Mouse (Mus musculus) MEL (cell line): ENCODE data around the gene Pym1. TPM values are rescaled to one million over a fixed set of nuclear protein-coding genes. Genes with fewer than 3 reads are reported as not detected.

Experiments
- DNase-seq: peaks from one replicate; pipeline ENCODE4 v3.0.0; 2011; ENCODE audit warnings: low read depth, low spot score
- H3K27ac ChIP-seq: 2 replicates; pipeline ENCODE4 v1.5.1; 2012; ENCODE audit warnings: low read depth, mild to moderate bottlenecking, control low read depth, low read length, moderate library complexity; ENCODE audit not compliant: control insufficient read depth
- H3K27me3 ChIP-seq, 2 experiments: fragments of 150-350 bp in 1 of 2; sonication (generic) in 1 of 2; 2 replicates each; pipeline ENCODE4 v1.6.1; 2012; ENCODE audit warnings: low read length in 2 of 2, mild to moderate bottlenecking in 2 of 2, improper control_type of control experiment in 1 of 2, moderate library complexity in 1 of 2; ENCODE audit not compliant: insufficient read depth in 2 of 2, control insufficient read depth in 1 of 2
- H3K36me3 ChIP-seq, 2 experiments: 2 replicates each; pipeline ENCODE4 v1.6.1; 2012 to 2014; ENCODE audit warnings: low read length in 2 of 2, improper control_type of control experiment in 1 of 2, inconsistent platforms in 1 of 2, mild to moderate bottlenecking in 1 of 2; ENCODE audit not compliant: insufficient read depth in 2 of 2, control insufficient read depth in 1 of 2
- H3K4me1 ChIP-seq, 2 experiments: fragments of 150-350 bp in 1 of 2; sonication (generic) in 1 of 2; 2 replicates each; pipeline ENCODE4 v1.6.1; 2012; ENCODE audit warnings: low read length in 2 of 2, improper control_type of control experiment in 1 of 2, mild to moderate bottlenecking in 1 of 2; ENCODE audit not compliant: insufficient read depth in 2 of 2, control insufficient read depth in 1 of 2
- H3K4me3 ChIP-seq, 2 experiments: fragments of 150-350 bp in 1 of 2; sonication (generic) in 1 of 2; 2 replicates each; pipeline ENCODE4 v1.5.1; 2012; ENCODE audit warnings: low read depth in 2 of 2, low read length in 2 of 2, mild to moderate bottlenecking in 2 of 2, moderate library complexity in 2 of 2, control low read depth in 1 of 2, improper control_type of control experiment in 1 of 2; ENCODE audit not compliant: control insufficient read depth in 1 of 2, insufficient read depth in 1 of 2
- H3K79me2 ChIP-seq: 2 replicates; pipeline ENCODE4 v1.6.1; 2012; ENCODE audit warnings: mild to moderate bottlenecking, low read length, moderate library complexity; ENCODE audit not compliant: control insufficient read depth, poor library complexity, insufficient read depth
- H3K9ac ChIP-seq: 2 replicates; pipeline ENCODE4 v1.6.1; 2012; ENCODE audit warnings: low read depth, mild to moderate bottlenecking, control low read depth, low read length, moderate library complexity; ENCODE audit not compliant: control insufficient read depth, poor library complexity, severe bottlenecking
- H3K9me3 ChIP-seq: fragments of 150-350 bp; sonication (generic); replicated peaks from 2 replicates; pipeline ENCODE4 v1.6.1; 2012; ENCODE audit warnings: mild to moderate bottlenecking, low read length, improper control_type of control experiment, moderate library complexity; ENCODE audit not compliant: insufficient read depth
- BHLHE40 ChIP-seq: IDR thresholded peaks from 2 replicates; pipeline ENCODE4 v1.6.1; 2012; ENCODE audit warnings: low read depth, mild to moderate bottlenecking, inconsistent platforms, low read length, improper control_type of control experiment, borderline replicate concordance
- CHD1 ChIP-seq: IDR thresholded peaks from 2 replicates; pipeline ENCODE4 v1.6.1; 2012; ENCODE audit warnings: low read depth, mild to moderate bottlenecking, inconsistent platforms, low read length, improper control_type of control experiment
- E2F4 ChIP-seq: IDR thresholded peaks from 2 replicates; pipeline ENCODE4 v1.6.1; 2011; ENCODE audit warnings: low read depth, low read length, improper control_type of control experiment, borderline replicate concordance
- ELF1 ChIP-seq: IDR thresholded peaks from 2 replicates; pipeline ENCODE4 v1.6.1; 2014; ENCODE audit warnings: low read depth, mild to moderate bottlenecking, inconsistent platforms, low read length, improper control_type of control experiment, moderate library complexity
- EP300 ChIP-seq, 2 experiments: IDR thresholded peaks; 2 replicates each; pipeline ENCODE4 v1.6.1; 2011; ENCODE audit warnings: improper control_type of control experiment in 2 of 2, low read length in 2 of 2, low read depth in 1 of 2, mild to moderate bottlenecking in 1 of 2
- GATA1 ChIP-seq: IDR thresholded peaks from 2 replicates; pipeline ENCODE4 v1.6.1; 2011; ENCODE audit warnings: low read depth, low read length, improper control_type of control experiment
- HCFC1 ChIP-seq: IDR thresholded peaks from 2 replicates; pipeline ENCODE4 v1.6.1; 2012; ENCODE audit warnings: low read depth, mild to moderate bottlenecking, inconsistent platforms, low read length, improper control_type of control experiment, moderate library complexity
- JUND ChIP-seq: IDR thresholded peaks from 2 replicates; pipeline ENCODE4 v1.6.1; 2011; ENCODE audit warnings: low read depth, mild to moderate bottlenecking, improper control_type of control experiment, low read length
- KAT2A ChIP-seq: conservative IDR thresholded peaks from 2 replicates; pipeline ENCODE4 v1.6.1; 2012; ENCODE audit warnings: low read depth, low read length, improper control_type of control experiment, inconsistent platforms
- MAFK ChIP-seq: IDR thresholded peaks from 2 replicates; pipeline ENCODE4 v1.6.1; 2011; ENCODE audit warnings: low read depth, mild to moderate bottlenecking, low read length, improper control_type of control experiment, borderline replicate concordance
- MAX ChIP-seq: IDR thresholded peaks from 2 replicates; pipeline ENCODE4 v1.6.1; 2011; ENCODE audit warnings: low read length, improper control_type of control experiment
- MEF2A ChIP-seq: IDR thresholded peaks from 2 replicates; pipeline ENCODE4 v1.6.1; 2014; ENCODE audit warnings: low read depth, mild to moderate bottlenecking, inconsistent platforms, low read length, improper control_type of control experiment; ENCODE audit not compliant: poor library complexity, insufficient replicate concordance, severe bottlenecking; ENCODE audit errors: extremely low read depth
- MXI1 ChIP-seq: IDR thresholded peaks from 2 replicates; pipeline ENCODE4 v1.6.1; 2011; ENCODE audit warnings: mild to moderate bottlenecking, low read depth, low read length, improper control_type of control experiment
- MYB ChIP-seq: IDR thresholded peaks from 2 replicates; pipeline ENCODE4 v1.6.1; 2011; ENCODE audit warnings: mild to moderate bottlenecking, low read depth, low read length, improper control_type of control experiment
- NELFE ChIP-seq: IDR thresholded peaks from 2 replicates; pipeline ENCODE4 v1.6.1; 2011; ENCODE audit warnings: low read depth, low read length, improper control_type of control experiment
- NRF1 ChIP-seq: IDR thresholded peaks from 2 replicates; pipeline ENCODE4 v1.6.1; 2014; ENCODE audit warnings: low read depth, mild to moderate bottlenecking, inconsistent platforms, low read length, improper control_type of control experiment, moderate library complexity; ENCODE audit not compliant: poor library complexity, insufficient read depth, severe bottlenecking
- POLR2AphosphoS2 ChIP-seq: IDR thresholded peaks from 2 replicates; pipeline ENCODE4 v1.6.1; 2011; ENCODE audit warnings: low read length, improper control_type of control experiment
- RCOR1 ChIP-seq: IDR thresholded peaks from 2 replicates; pipeline ENCODE4 v1.6.1; 2012; ENCODE audit warnings: low read depth, mild to moderate bottlenecking, inconsistent platforms, low read length, improper control_type of control experiment
- SIN3A ChIP-seq: IDR thresholded peaks from 2 replicates; pipeline ENCODE4 v1.6.1; 2012; ENCODE audit warnings: low read length, improper control_type of control experiment, inconsistent platforms
- SMC3 ChIP-seq: IDR thresholded peaks from 2 replicates; pipeline ENCODE4 v1.6.1; 2011; ENCODE audit warnings: low read depth, low read length, improper control_type of control experiment
- TAL1 ChIP-seq: IDR thresholded peaks from 2 replicates; pipeline ENCODE4 v1.6.1; 2012; ENCODE audit warnings: mild to moderate bottlenecking, inconsistent platforms, low read length, moderate library complexity, mixed read lengths
- TBP ChIP-seq: IDR thresholded peaks from 2 replicates; pipeline ENCODE4 v1.8.0; 2011; ENCODE audit warnings: low read depth, low read length, improper control_type of control experiment
- ZNF384 ChIP-seq: IDR thresholded peaks from 2 replicates; pipeline ENCODE4 v1.6.1; 2012; ENCODE audit warnings: low read depth, mild to moderate bottlenecking, inconsistent platforms, low read length, improper control_type of control experiment
- polyA plus RNA-seq, 2 experiments: library from polyadenylated mRNA; stranded (reverse) in 1 of 2; unstranded in 1 of 2; fragments of >175 nt in 1 of 2; fragments of >200 nt in 1 of 2; gene quantifications; 2 replicates each; pipeline versions ENCODE4 v1.2.1 to v1.2.4; 2012; ENCODE audit warnings: low replicate concordance in 2 of 2, low read depth in 1 of 2; ENCODE audit not compliant: insufficient read length in 2 of 2, insufficient read depth in 1 of 2, missing spikeins in 1 of 2
- total RNA-seq: library from RNA; depleted of rRNA; stranded (reverse); fragments of 300-350 nt; gene quantifications from 2 replicates; pipeline ENCODE4 v1.2.3, GENCODE M21; 2012

The Pym1 gene
- total and polyA plus RNA-seq, 3 experiments: 77.4 to 107 TPM; not detected in 1

- Histone ChIP-seq H3K4me1 (no peaks in the 10 kb centered on the region), H3K9me3 (no peaks in the 10 kb centered on the region), H3K4me3 (no peak overlapping the region), H3K79me2 (no peaks in the 10 kb centered on the region), H3K9ac (no peak overlapping the region), H3K27ac (no peak overlapping the region), H3K27me3 (no peaks in the 10 kb centered on the region), H3K36me3 (peaks cover 0 to 2% of the 10 kb centered on the region in 2 experiments; a peak in 1 of 4 replicates)
- peak; percentile 31 for DNase-seq
- TF ChIP-seq NELFE (no peak), ELF1 (no peak), GATA1 (no peak), MEF2A (no peak), TBP (no peak), E2F4 (no peak), MXI1 (no peak), RCOR1 (no peak), SMC3 (no peak)
Observed at GRCm38 (mm10) chr10:128731992-128732391, 15.7 kb upstream of the Pym1 start.

DNA sequence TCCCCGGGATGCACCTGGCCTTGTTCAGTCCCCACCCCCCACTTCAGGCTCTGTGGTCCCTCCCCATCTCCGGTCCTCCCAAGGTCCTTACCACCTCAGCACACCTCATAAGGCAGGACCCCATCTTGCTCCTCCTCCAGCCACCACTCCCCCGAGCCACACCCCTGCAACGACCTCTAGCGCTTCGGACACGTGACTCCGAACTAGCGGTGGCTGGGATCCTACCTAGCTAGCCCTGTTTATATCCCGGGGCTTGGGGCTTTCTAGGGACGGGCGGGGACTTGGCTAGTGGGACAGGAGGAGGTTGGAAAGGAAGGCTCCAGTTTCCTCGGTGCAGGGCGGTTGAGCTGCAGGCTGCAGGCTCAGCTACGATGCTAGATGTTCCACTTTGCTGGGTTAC lies 10.3 kb upstream of the Pym1 start:
- peaks cover 0 to 4% of the 10 kb centered on the region in 2 experiments; a peak in 2 of 4 replicates for H3K36me3 ChIP-seq
- TF ChIP-seq MAX (no peak), SIN3A (no peak), ELF1 (no peak), NRF1 (no peak), MXI1 (no peak)
- no peaks in the 10 kb centered on the region for H3K27me3 ChIP-seq
- H3K4me1 ChIP-seq: peaks cover 0 to 5% of the 10 kb centered on the region in 2 experiments; a peak in 3 of 4 replicates
- H3K9ac ChIP-seq: no peak overlapping the region
- no peak overlapping the region for H3K27ac ChIP-seq
- no peak overlapping the region for H3K4me3 ChIP-seq
- no peak for DNase-seq
- H3K79me2 ChIP-seq: no peaks in the 10 kb centered on the region
- no peaks in the 10 kb centered on the region for H3K9me3 ChIP-seq

DNA sequence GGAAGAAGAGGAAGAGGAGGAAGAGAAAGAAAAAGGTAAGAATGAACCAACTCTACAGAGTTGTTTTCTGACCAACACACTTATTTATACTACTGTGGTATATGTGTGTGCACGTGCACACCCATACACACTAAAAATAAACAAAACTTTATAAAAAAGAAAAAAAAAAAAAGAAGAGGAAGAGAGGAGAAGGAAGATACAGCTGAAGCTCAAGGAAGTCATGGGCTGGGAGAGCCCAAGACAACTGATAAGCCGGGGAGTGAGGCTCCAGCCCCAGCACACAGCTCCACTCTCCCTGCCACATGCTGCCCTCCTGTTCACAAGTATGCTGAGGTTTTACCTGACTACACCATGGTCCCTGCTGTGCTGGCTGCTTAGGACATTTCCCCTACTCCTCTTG lies 7.4 kb upstream of the Pym1 start:
- peak overlapping the region; percentile 74 for H3K27ac ChIP-seq
- peak overlapping the region; percentile 49 to 60 for H3K4me3 ChIP-seq
- peak overlapping the region; percentile 59 for H3K9ac ChIP-seq
- H3K27me3 ChIP-seq: no peaks in the 10 kb centered on the region
- peak; percentile 76 for DNase-seq
- no peaks in the 10 kb centered on the region for H3K9me3 ChIP-seq
- H3K4me1 ChIP-seq: peaks cover 0 to 12% of the 10 kb centered on the region in 2 experiments; a peak in 3 of 4 replicates
- peaks cover 0 to 8% of the 10 kb centered on the region in 2 experiments; a peak in 2 of 4 replicates for H3K36me3 ChIP-seq
- H3K79me2 ChIP-seq: no peaks in the 10 kb centered on the region; the same call in 1 of the 2 replicates
- TF ChIP-seq NELFE: peak; percentile 38; the same call in 1 of the 2 replicates
- no peak for TF ChIP-seq MAFK
- no peak for TF ChIP-seq MEF2A
- peak; percentile 41 for TF ChIP-seq TAL1
- no peak for TF ChIP-seq KAT2A
- peak; percentile 91 for TF ChIP-seq BHLHE40
- TF ChIP-seq CHD1: peak; percentile 92; the same call in 1 of the 2 replicates
- TF ChIP-seq NRF1: no peak
- TF ChIP-seq POLR2AphosphoS2: no peak
- TF ChIP-seq MAX: peak; percentile 74
- TF ChIP-seq HCFC1: peak; percentile 48; the same call in 1 of the 2 replicates
- TF ChIP-seq TBP: peak; percentile 59; the same call in 1 of the 2 replicates
- TF ChIP-seq ELF1: peak; percentile 57
- peak; percentile 94 for TF ChIP-seq ZNF384
- peak; percentile 83 for TF ChIP-seq SIN3A
- no peak for TF ChIP-seq JUND
- TF ChIP-seq SMC3: no peak
- peak; percentile 81 for TF ChIP-seq MXI1
- TF ChIP-seq EP300 (IDR thresholded peaks at IDR 0.05; ENCODE audit: low read depth in 1 of 2, low read length in 2 of 2): peak; percentile 55 to 65; a peak in 1 of 4 replicates
- TF ChIP-seq MYB: no peak
